Mouse (Mus musculus) adrenal gland, adult 8-10 months (tissue): ENCODE data around the gene Acbd6. TPM values are rescaled to one million over a fixed set of nuclear protein-coding genes. Genes with fewer than 3 reads are reported as not detected.

ENCODE experiments used
- DNase-seq: peaks from one replicate; pipeline ENCODE4 v3.0.0; 2022
- total RNA-seq, 4 experiments: library from RNA; stranded (reverse); gene quantifications; 2 replicates each; pipeline ENCODE4 v1.2.4; 2022

Acbd6 gene
- total RNA-seq, 4 experiments from 2014 or later = 63.0 to 79.8 (median 64.5) TPM

GRCm38 (mm10) chr1:155724301-155724700 lies 166.4 kb downstream of the Acbd6 start:
- no peak for DNase-seq

DNA sequence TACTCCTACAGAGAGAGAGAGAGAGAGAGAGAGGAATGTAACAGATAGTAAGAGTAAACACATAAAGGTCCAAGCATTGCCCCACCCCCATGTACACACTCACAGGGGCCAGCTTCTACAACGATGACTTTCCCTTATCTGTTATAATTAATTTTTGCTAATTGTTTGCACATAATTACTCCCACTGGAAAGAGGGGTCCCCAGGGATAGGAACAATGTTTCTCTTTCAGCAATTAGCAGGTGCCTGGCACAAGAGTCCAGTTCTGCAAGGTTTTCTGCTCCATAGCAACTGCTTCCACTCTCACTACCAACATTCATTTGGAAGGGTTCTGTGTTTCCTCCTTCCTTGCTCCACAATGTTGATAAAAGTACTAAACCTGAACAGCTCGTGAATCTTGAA lies 168.0 kb downstream of the Acbd6 start:
- no peak for DNase-seq

DNA sequence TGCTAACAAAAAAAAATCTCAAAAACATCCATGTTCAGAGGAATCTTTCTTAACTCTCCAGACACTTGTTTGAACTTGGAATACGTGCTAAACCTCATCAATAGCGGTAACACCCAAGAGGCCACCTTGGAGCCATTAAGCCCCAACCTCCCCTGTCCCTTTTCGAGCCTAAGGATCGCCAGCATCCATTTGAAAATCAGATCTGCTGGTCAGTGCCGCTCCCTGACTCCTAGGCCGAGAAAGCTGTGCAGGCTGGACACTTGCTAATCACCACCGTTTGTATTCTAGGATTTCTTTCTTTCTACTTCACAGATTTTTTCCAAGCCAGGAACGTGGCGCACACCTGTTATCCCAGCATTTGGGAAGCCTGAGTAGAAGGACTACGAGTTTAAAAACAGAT lies 169.9 kb downstream of the Acbd6 start:
- no peak for DNase-seq

- DNase-seq = no peak
Measured at GRCm38 (mm10) chr1:155729113-155729795, 171.3 kb downstream of the Acbd6 start.

DNA sequence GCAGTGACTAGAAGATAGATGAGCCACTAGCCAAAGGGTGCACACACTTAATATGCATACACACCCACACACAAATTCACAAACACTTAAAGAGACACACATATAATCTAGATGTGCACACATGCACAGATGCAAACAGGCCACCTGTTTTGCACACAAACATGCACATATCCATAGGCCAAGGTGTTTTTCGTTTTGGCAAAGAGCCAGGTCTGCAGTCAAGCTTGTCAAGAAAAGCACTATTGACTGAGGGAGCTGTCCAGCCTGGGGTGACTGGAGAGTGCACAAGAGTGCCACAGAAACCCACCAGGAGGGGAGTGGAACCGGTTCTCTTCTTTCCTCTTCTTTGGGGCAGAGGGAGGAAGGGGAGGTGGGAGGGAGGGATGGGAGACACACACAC lies 173.2 kb downstream of the Acbd6 start:
- no peak for DNase-seq

DNA sequence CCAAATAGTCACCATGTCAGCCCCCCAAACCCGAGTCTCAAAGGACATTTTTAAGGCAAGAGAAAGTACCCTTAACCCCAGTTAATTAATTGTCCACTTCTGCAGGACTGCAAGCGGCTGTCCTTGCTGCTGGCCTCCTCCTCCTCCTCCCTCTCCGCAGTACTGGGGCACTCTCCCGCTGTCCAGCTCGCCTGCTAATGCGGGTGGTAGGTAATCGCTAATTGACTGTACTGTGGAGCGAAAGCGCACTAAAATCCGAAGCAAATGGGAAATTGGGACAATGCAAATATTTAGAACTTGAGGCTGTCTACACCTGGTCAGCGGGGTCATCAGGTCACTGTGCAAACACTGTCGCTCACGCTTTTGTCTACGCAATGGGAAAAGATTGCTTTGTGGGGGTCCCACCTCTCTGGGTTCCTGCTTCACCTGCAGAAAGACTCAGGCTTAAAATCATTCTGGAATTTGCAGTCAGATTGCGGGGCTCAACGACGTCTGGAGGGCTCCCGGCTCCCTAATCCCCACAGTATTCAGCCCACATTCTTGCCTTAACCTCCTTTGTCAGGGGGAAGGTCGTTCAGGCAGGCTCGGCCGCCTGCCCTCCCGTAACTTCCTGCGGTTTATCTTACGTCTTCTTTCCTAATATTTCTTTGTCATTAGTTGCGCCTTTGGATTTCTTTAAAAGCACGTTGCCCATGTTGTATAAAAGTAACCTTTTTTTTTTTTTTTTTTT lies 178.3 kb downstream of the Acbd6 start:
- no peak for DNase-seq

GRCm38 (mm10) chr1:155737017-155737808 lies 179.3 kb downstream of the Acbd6 start:
- no peak for DNase-seq

- DNase-seq = no peak
Measured at GRCm38 (mm10) chr1:155737809-155738383, 180.0 kb downstream of the Acbd6 start.

Other genes starting within 250 kb of the Acbd6 start
- 10 to 100 TPM; 47.8 to 56.6 (median 50.9) TPM for gene Xpr1, start 140.7 kb upstream of the Acbd6 start, total RNA-seq
- gene Lhx4, start 193.6 kb downstream of the Acbd6 start, total RNA-seq = under 1 TPM in 2 of 4 experiments, not detected in 2; 0.03 to 0.12 TPM